Mouse (Mus musculus) midbrain, embryonic 12.5 days (tissue): ENCODE results near the gene Asgr1. TPM values are rescaled to one million over a fixed set of nuclear protein-coding genes. Genes with fewer than 3 reads are reported as not detected.
A peak's percentile ranks its signal among the peaks of the same experiment; 100 is the strongest.

Source experiments
- ATAC-seq: fragments of 200-750 bp; cut with Nextera tagmentation; 2 replicates; pipeline ENCODE4 v1.8.0; 2017; ENCODE audit warnings: low read depth, moderate TSS enrichment, moderate library complexity; ENCODE audit not compliant: low FRiP score
- H3K27ac ChIP-seq: fragments of 300-500 bp; sonication (generic); replicated peaks from 2 replicates; pipeline ENCODE4 v1.5.1; 2016; ENCODE audit warnings: mild to moderate bottlenecking
- H3K27me3 ChIP-seq: fragments of 300-500 bp; sonication (generic); 2 replicates; pipeline ENCODE4 v1.6.1; 2016; ENCODE audit warnings: mild to moderate bottlenecking
- H3K36me3 ChIP-seq: fragments of 300-500 bp; sonication (generic); 2 replicates; pipeline ENCODE4 v1.6.1; 2016
- H3K4me1 ChIP-seq: fragments of 300-500 bp; sonication (generic); 2 replicates; pipeline ENCODE4 v1.6.1; 2016
- H3K4me2 ChIP-seq: fragments of 300-500 bp; sonication (generic); replicated peaks from 2 replicates; pipeline ENCODE4 v1.6.1; 2016; ENCODE audit warnings: mild to moderate bottlenecking, moderate library complexity
- H3K4me3 ChIP-seq: fragments of 300-500 bp; sonication (generic); 2 replicates; pipeline ENCODE4 v1.5.1; 2016; ENCODE audit warnings: mild to moderate bottlenecking
- H3K9ac ChIP-seq: fragments of 300-500 bp; sonication (generic); replicated peaks from 2 replicates; pipeline ENCODE4 v1.6.1; 2016; ENCODE audit warnings: mild to moderate bottlenecking, moderate library complexity
- H3K9me3 ChIP-seq: fragments of 300-500 bp; sonication (generic); 2 replicates; pipeline ENCODE4 v1.6.1; 2016; ENCODE audit warnings: mild to moderate bottlenecking
- WGBS: fragments of 180-500 bp; shearing (Covaris S2); methylation state at CpG from one replicate; pipeline ENCODE4 v1.1.7; 2016; 5-methylcytosine and 5-hydroxymethylcytosine counted together
- polyA plus RNA-seq: library from polyadenylated mRNA; unstranded; fragments of >200 nt; fragmentation: Nextera tagmentation; extraction: Ambion mirVana; gene quantifications from 2 replicates; pipeline ENCODE4 v1.2.1, GENCODE M21; 2016

Gene Asgr1
- polyA plus RNA-seq, 1 experiment from 2014 or later = 0.89 TPM

DNA sequence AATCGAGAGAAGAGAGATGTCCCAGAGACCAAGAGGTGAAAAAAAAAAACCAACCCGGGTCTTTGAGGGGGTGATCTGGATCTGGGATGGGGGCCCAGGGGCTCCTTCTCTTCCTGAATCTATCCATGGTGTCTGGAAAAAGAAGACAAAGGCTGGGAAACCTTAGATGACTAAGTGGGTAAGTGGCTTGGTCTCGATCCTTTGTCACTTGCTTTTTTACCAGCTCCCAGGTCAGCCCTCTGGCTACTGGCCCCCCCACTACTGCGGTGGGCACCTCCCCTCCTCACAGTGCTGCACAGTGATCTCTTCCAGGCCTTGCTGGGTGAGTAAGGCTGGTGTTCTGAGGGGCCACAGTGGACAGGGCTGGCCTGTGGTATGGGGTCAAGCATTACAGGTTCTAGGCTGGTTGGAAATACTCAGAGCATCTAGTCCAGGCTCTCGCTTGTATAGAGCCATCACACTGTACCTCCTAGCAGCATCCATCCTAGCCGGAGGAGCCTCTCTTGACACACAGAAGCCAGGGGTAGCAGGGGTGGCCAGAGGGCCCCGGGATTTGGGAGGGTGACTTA is 36.6 kb upstream of the Asgr1 start:
- Histone ChIP-seq H3K27me3 (no peaks in the 10 kb centered on the region), H3K4me2 (peak overlapping the region; percentile 91), H3K9me3 (no peaks in the 10 kb centered on the region), H3K9ac (peak overlapping the region; percentile 94), H3K4me1 (peaks cover 61% of the 10 kb centered on the region), H3K4me3 (peak overlapping the region; percentile 72), H3K27ac (peak overlapping the region; percentile 94), H3K36me3 (peaks cover 16% of the 10 kb centered on the region)
- WGBS = 32% methylated on average over 7 of the region's 7 CpGs
- ATAC-seq = no peak

DNA sequence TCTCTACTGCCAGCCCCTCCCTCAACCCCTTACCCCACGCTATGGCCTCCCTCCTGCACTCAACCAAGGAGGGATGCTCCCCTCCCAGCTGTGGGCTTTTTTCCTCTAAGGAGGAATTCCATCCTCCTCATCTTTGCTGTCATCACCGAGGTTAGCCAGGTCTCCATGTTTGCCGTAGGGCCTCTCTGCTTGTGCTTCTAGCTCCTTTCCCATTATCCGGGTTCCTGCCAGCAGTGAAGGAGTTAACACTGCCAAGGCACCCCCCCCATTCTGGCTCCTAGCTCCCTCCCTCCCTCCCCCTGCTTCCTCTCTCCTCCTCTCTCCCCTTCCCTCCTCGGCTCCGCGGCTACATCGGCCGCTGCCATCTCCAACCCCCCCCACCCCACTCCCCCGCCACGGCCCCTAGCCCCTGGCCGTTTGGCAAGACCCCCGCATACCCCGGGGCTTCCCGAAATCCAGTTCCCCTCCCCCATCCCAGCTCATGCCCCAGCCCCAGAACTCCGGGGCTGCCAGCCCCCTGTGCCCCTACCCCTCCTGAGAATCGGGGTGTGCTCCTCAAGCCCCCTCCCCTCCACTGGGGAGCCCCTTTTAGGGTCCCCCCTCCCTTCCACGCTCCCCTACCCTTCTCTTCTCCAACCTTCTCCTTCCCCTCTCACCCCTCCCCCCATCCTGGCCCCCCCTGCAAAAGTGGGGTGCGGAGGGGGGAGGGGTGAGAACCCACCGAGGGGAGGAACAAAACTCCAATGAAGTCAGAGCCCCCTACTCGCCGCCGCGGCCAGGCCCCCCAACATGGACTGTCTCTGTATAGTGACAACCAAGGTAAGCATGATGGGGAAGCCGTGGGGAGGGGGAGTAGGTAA is 35.5 kb upstream of the Asgr1 start:
- H3K4me1 ChIP-seq = peaks cover 71% of the 10 kb centered on the region
- no peaks in the 10 kb centered on the region for H3K27me3 ChIP-seq
- WGBS = under 1% methylated on average over 24 of the region's 25 CpGs
- peak overlapping the region; percentile 94 for H3K27ac ChIP-seq
- no peak for ATAC-seq
- peak overlapping the region; percentile 94 for H3K9ac ChIP-seq
- H3K4me2 ChIP-seq = peak overlapping the region; percentile 91
- H3K4me3 ChIP-seq = peak overlapping the region; percentile 72
- H3K9me3 ChIP-seq = no peaks in the 10 kb centered on the region
- peaks cover 5% of the 10 kb centered on the region for H3K36me3 ChIP-seq

DNA sequence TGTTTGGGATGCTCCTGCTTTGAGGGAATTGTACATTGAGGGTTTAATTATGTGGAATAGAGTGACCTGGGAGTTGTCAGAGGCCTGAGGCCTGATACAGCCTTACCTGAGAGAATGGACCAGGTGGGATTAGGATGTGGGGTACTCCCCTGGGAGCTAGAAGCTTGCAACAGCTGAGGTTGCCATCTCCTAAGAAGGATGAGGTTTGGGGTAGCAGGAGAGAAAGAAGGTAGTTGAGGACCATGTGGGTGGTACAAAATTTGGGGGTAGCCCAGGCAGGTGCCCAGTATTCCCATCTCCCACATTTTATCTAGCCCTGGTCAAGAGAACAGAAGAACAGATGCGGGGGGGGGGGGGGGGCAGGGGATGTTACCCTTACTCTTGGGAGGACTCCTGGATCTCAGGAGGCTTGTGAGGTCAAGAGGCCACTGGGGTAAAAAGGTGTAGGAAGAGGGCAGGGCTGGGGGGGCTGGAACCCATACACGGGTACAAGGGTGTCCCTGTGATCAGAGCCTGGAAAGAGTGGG is 34.3 kb upstream of the Asgr1 start:
- Histone ChIP-seq H3K27me3 (no peaks in the 10 kb centered on the region), H3K9ac (peak overlapping the region; percentile 94), H3K27ac (peak overlapping the region; percentile 94), H3K36me3 (no peaks in the 10 kb centered on the region), H3K9me3 (no peaks in the 10 kb centered on the region), H3K4me2 (peak overlapping the region; percentile 91), H3K4me3 (peak overlapping the region; percentile 72), H3K4me1 (peaks cover 73% of the 10 kb centered on the region)
- no peak for ATAC-seq
- WGBS = 0% methylated on average over 1 of the region's 2 CpGs

DNA sequence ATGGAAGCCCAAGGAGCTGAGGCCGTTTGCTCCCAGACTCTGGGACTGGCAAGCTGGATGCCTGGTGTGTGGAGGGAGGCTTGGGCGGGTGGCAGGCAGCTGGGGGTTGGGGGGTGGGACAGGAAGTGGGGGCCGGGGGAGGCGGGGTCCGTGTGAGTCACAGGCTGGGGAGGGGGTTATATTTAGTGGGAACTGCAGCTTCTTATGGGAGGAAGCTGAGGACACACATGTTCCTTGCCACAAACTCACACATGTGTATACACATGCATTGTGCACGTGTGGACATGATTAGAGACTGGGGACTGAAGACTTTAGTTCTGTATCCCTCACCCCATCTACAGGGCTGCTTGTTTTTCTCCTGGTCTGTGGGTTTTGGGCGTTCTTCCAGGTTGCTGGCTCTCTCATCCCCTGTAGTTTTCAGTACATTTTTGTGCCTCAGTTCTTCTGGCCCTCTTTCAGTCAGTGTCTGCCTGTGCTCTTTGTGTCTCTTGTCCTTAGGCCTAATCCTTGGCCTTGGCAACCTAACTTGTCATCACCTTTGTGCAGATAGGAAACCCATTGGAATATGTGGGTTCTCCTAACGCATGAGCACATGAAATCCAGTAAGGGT is 33.8 kb upstream of the Asgr1 start:
- Histone ChIP-seq H3K9me3 (no peaks in the 10 kb centered on the region), H3K36me3 (no peaks in the 10 kb centered on the region), H3K27me3 (no peaks in the 10 kb centered on the region), H3K4me2 (peak overlapping the region; percentile 91), H3K4me1 (peaks cover 73% of the 10 kb centered on the region), H3K4me3 (peak overlapping the region; percentile 72), H3K9ac (peak overlapping the region; percentile 94), H3K27ac (peak overlapping the region; percentile 94)
- WGBS = 6% methylated on average over 8 of the region's 8 CpGs
- no peak for ATAC-seq

DNA sequence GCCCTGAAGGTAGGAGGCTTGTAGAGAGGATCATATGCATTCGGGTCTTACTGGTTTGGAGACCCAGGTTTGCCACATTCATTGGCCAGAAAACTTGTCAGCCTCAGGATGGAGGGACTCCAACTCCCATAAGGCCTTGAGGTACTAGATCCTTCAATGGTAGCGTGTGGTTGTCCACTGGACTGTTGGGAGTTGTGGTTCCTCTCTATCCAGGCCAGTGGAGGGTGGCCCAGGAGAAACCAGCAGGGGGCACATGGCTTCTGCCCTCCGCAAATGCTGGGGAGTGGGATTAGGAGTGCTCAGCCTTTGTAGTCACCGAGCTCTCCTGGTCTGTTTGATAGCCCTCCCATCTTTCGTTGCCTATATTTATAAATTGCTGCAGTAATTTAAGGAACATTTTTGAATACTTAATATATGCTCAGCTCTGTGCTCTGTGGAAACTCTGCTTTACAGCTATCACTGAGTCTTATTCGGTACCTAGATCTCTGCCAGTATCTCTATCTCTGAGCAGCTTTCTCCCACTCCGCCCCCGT is 33.1 kb upstream of the Asgr1 start:
- peak overlapping the region; percentile 43; the same call in 1 of the 2 replicates for H3K9ac ChIP-seq
- no peaks in the 10 kb centered on the region for H3K9me3 ChIP-seq
- no peaks in the 10 kb centered on the region for H3K27me3 ChIP-seq
- H3K4me2 ChIP-seq = peak overlapping the region; percentile 91
- H3K4me3 ChIP-seq = peak overlapping the region; percentile 72
- peaks cover 74% of the 10 kb centered on the region for H3K4me1 ChIP-seq
- peak overlapping the region; percentile 94 for H3K27ac ChIP-seq
- no peaks in the 10 kb centered on the region for H3K36me3 ChIP-seq
- ATAC-seq = peak; percentile 76
- WGBS = 0% methylated on average over 8 of the region's 8 CpGs

- no peaks in the 10 kb centered on the region for H3K36me3 ChIP-seq
- H3K4me3 ChIP-seq = peak overlapping the region; percentile 72
- no peaks in the 10 kb centered on the region for H3K9me3 ChIP-seq
- H3K27ac ChIP-seq = peak overlapping the region; percentile 94
- 1% methylated on average over 35 of the region's 40 CpGs for WGBS
- no peaks in the 10 kb centered on the region for H3K27me3 ChIP-seq
- peak; percentile 64 for ATAC-seq
- peak overlapping the region; percentile 43; the same call in 1 of the 2 replicates for H3K9ac ChIP-seq
- H3K4me1 ChIP-seq = peaks cover 81% of the 10 kb centered on the region
- peak overlapping the region; percentile 91 for H3K4me2 ChIP-seq
Observed at GRCm38 (mm10) chr11:70021264-70022132, 32.4 kb upstream of the Asgr1 start.

DNA sequence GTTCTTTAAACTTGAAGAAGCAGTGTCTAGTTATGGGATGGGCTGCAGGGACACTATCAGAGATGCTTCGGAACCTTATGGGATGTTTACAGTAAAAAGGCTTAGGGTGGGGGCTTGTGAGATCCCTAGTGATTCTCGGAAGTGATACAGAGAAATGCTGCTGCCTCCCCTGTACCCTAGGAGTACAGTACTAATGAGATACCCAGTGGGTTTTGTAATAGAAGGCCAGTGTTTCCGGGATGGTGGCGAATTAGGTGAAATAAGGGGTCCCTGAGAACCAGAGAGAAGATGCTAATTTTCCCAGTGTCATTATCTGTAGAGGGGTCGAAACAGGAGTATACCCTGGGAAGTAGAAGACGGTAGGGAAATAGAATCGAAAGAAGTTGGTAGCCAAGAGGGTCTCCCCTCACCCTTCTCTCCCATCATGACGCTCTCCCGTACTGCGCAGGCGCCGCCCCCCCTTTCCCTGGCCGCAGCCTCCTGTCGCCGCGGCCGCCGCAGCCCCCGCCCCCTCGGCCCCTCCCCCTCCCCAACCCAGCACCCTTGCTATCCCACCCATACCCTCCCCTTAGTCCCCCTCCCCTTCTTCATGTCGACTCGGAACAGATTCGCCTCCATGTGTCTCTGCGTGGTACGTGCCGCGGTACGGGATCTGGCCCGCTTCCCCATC is 30.3 kb upstream of the Asgr1 start:
- Histone ChIP-seq H3K27me3 (no peaks in the 10 kb centered on the region), H3K9me3 (no peaks in the 10 kb centered on the region), H3K4me3 (peak overlapping the region; percentile 43), H3K4me1 (peaks cover 85% of the 10 kb centered on the region), H3K9ac (peak overlapping the region; percentile 50), H3K36me3 (no peaks in the 10 kb centered on the region), H3K27ac (peak overlapping the region; percentile 70), H3K4me2 (peak overlapping the region; percentile 66)
- 7% methylated on average over 22 of the region's 29 CpGs for WGBS
- no peak for ATAC-seq

GRCm38 (mm10) chr11:70024151-70024514 is 29.8 kb upstream of the Asgr1 start:
- peak overlapping the region; percentile 50 for H3K9ac ChIP-seq
- 16% methylated on average over 6 of the region's 6 CpGs for WGBS
- peaks cover 83% of the 10 kb centered on the region for H3K4me1 ChIP-seq
- H3K4me2 ChIP-seq = peak overlapping the region; percentile 66
- no peaks in the 10 kb centered on the region for H3K9me3 ChIP-seq
- H3K27ac ChIP-seq = peak overlapping the region; percentile 70
- H3K4me3 ChIP-seq = peak overlapping the region; percentile 43
- no peaks in the 10 kb centered on the region for H3K36me3 ChIP-seq
- no peak for ATAC-seq
- no peaks in the 10 kb centered on the region for H3K27me3 ChIP-seq

DNA sequence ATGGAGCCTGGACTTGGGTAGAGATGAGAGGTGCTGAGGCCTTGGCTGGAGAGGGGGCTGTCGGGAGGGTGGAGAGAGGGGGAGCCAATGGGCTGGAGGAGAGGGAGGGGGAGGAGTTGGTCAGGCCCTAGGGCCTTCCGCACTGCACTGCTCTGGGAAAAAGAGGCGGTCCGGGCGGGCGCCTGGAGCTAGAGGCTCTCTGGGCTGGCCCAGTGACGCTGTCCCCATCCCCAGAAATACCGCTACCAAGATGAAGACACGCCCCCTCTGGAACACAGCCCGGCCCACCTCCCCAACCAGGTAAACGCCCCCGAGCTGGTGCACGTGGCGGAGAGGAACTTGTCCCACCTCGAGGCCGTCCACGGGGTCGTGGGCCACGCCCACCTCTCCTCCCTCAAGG is 27.2 kb upstream of the Asgr1 start:
- peak overlapping the region; percentile 68 for H3K4me2 ChIP-seq
- H3K36me3 ChIP-seq = peaks cover 10% of the 10 kb centered on the region
- peak overlapping the region; percentile 54 for H3K9ac ChIP-seq
- no peak; the same call in 1 of the 2 replicates for ATAC-seq
- peak overlapping the region; percentile 97 for H3K27ac ChIP-seq
- no peaks in the 10 kb centered on the region for H3K9me3 ChIP-seq
- H3K4me1 ChIP-seq = peaks cover 85% of the 10 kb centered on the region
- H3K4me3 ChIP-seq = peak overlapping the region; percentile 41
- WGBS = 3% methylated on average over 19 of the region's 19 CpGs
- no peaks in the 10 kb centered on the region for H3K27me3 ChIP-seq

DNA sequence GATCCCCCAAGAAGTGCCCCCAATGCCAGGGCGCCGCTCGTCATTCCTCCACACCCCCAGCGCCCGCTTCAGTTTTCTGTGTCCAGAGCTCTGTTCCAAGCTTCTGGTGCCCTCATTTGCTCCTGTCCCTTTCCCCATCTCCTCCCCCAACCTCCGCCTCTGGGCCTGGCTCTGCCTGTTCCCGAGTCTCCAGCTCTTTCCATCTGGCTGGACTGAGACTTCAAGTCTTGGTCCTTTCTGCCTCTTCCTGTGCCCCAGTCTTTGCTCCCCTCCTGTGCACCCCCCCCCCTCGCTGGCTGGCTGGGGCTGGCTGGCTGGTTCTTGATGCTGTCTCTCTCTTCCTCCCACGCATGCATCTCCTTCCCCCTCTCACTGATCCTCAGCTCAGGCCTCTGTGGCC is 26.5 kb upstream of the Asgr1 start:
- Histone ChIP-seq H3K4me1 (peaks cover 80% of the 10 kb centered on the region), H3K9ac (peak overlapping the region; percentile 54; the same call in 1 of the 2 replicates)

More for the DNA sequence above, 26.5 kb upstream of the Asgr1 start:
- H3K9me3 ChIP-seq = no peaks in the 10 kb centered on the region
- peaks cover 17% of the 10 kb centered on the region for H3K36me3 ChIP-seq
- H3K27ac ChIP-seq = peak overlapping the region; percentile 97
- H3K27me3 ChIP-seq = no peaks in the 10 kb centered on the region
- 34% methylated on average over 9 of the region's 9 CpGs for WGBS
- peak overlapping the region; percentile 41 for H3K4me3 ChIP-seq
- no peak for ATAC-seq
- H3K4me2 ChIP-seq = peak overlapping the region; percentile 68
